Mouse (Mus musculus) testis, adult 2 months (tissue): ENCODE data around the gene Dpp6.

ENCODE experiments used
- CTCF ChIP-seq: fragments of 200-500 bp; IDR thresholded peaks from 2 replicates; pipeline ENCODE4 v1.5.1; 2012; ENCODE audit warnings: low read depth, mild to moderate bottlenecking, inconsistent platforms, low read length, moderate library complexity; ENCODE audit not compliant: control insufficient read depth, insufficient read depth, insufficient replicate concordance
- POLR2A ChIP-seq: fragments of 200-500 bp; IDR thresholded peaks from 2 replicates; pipeline ENCODE4 v1.6.1; 2012; ENCODE audit warnings: low read depth, mild to moderate bottlenecking, inconsistent platforms, low read length, moderate library complexity; ENCODE audit not compliant: control insufficient read depth

- TF ChIP-seq CTCF, result no peak
- no peak for TF ChIP-seq POLR2A
Observed at GRCm38 (mm10) chr5:27587970-27588758, 771.2 kb downstream of the Dpp6 start.
